Mouse (Mus musculus): ENCODE data around the gene Rufy2. TPM values are rescaled to one million over a fixed set of nuclear protein-coding genes. Genes with fewer than 3 reads are reported as not detected.

The Rufy2 gene
- total RNA-seq (2022) = 10 to 100 TPM; 63.4 to 90.3 (median 86.9) TPM

- peak; percentile 82 to 90 for DNase-seq (ENCODE audit: low spot score in 2 of 2)
Observed at GRCm38 (mm10) chr10:62980039-62980954, at the start of gene Rufy2. Rufy2 (plus strand) TSS chr10:62980223.

GRCm38 (mm10) chr10:62932381-62932780, 47.6 kb upstream of the Rufy2 start:
- no peak for DNase-seq (ENCODE audit: low spot score in 2 of 2)

- DNase-seq (ENCODE audit: low spot score in 2 of 2) = no peak
Observed at GRCm38 (mm10) chr10:62944975-62945580, 34.9 kb upstream of the Rufy2 start.

GRCm38 (mm10) chr10:62946738-62947471, 33.1 kb upstream of the Rufy2 start, which contains the start of gene Dna2:
Dna2 (plus strand) TSS chr10:62947026.
- DNase-seq (ENCODE audit: low spot score in 2 of 2) = peak; percentile 30 to 61

- DNase-seq (ENCODE audit: low spot score in 2 of 2) = no peak
Observed at GRCm38 (mm10) chr10:62948551-62948950, 31.5 kb upstream of the Rufy2 start.

GRCm38 (mm10) chr10:62963956-62964355, 16.1 kb upstream of the Rufy2 start:
- DNase-seq (ENCODE audit: low spot score in 2 of 2) = no peak

- no peak for DNase-seq (ENCODE audit: low spot score in 2 of 2)
Observed at GRCm38 (mm10) chr10:62965796-62966195, 14.2 kb upstream of the Rufy2 start.

- no peak for DNase-seq (ENCODE audit: low spot score in 2 of 2)
Observed at GRCm38 (mm10) chr10:62966291-62966690, 13.7 kb upstream of the Rufy2 start.

- peak; percentile 16 to 32 for DNase-seq (ENCODE audit: low spot score in 2 of 2)
Observed at GRCm38 (mm10) chr10:62971821-62972220, 8.2 kb upstream of the Rufy2 start.

GRCm38 (mm10) chr10:62979667-62980038, 370 bp upstream of the Rufy2 start:
- no peak for DNase-seq (ENCODE audit: low spot score in 2 of 2)

- no peak for DNase-seq (ENCODE audit: low spot score in 2 of 2)
Observed at GRCm38 (mm10) chr10:62984072-62984471, 4.0 kb downstream of the Rufy2 start.

- DNase-seq (ENCODE audit: low spot score in 2 of 2) = no peak
Observed at GRCm38 (mm10) chr10:62984495-62984894, 4.5 kb downstream of the Rufy2 start.

- no peak for DNase-seq (ENCODE audit: low spot score in 2 of 2)
Observed at GRCm38 (mm10) chr10:62987341-62987740, 7.3 kb downstream of the Rufy2 start.

GRCm38 (mm10) chr10:62990636-62991035, 10.6 kb downstream of the Rufy2 start:
- no peak for DNase-seq (ENCODE audit: low spot score in 2 of 2)

GRCm38 (mm10) chr10:62993991-62994390, 14.0 kb downstream of the Rufy2 start:
- no peak for DNase-seq (ENCODE audit: low spot score in 2 of 2)

- DNase-seq (ENCODE audit: low spot score in 2 of 2) = no peak
Observed at GRCm38 (mm10) chr10:63000584-63000983, 20.6 kb downstream of the Rufy2 start.

GRCm38 (mm10) chr10:63003252-63003651, 23.2 kb downstream of the Rufy2 start:
- DNase-seq (ENCODE audit: low spot score in 2 of 2) = no peak

GRCm38 (mm10) chr10:63004556-63004955, 24.5 kb downstream of the Rufy2 start:
- DNase-seq (ENCODE audit: low spot score in 2 of 2) = peak; percentile 64 to 67

- no peak for DNase-seq (ENCODE audit: low spot score in 2 of 2)
Observed at GRCm38 (mm10) chr10:63008193-63008592, 28.2 kb downstream of the Rufy2 start.

GRCm38 (mm10) chr10:63010268-63010667, 30.2 kb downstream of the Rufy2 start:
- DNase-seq (ENCODE audit: low spot score in 2 of 2) = no peak

- DNase-seq (ENCODE audit: low spot score in 2 of 2) = no peak
Observed at GRCm38 (mm10) chr10:63011556-63011955, 31.5 kb downstream of the Rufy2 start.

- no peak for DNase-seq (ENCODE audit: low spot score in 2 of 2)
Observed at GRCm38 (mm10) chr10:63013476-63013875, 33.5 kb downstream of the Rufy2 start.
